Mouse (Mus musculus): ENCODE data around the gene Uts2r.

GRCm38 (mm10) chr11:121121151-121121550 lies 38.9 kb upstream of the Uts2r start:
- TF ChIP-seq EP300 (IDR thresholded peaks at IDR 0.05; ENCODE audit: insufficient read depth, low read depth, low read length) (no peak), POLR2A (IDR thresholded peaks at IDR 0.05; ENCODE audit: insufficient read depth, low read depth, low read length) (no peak), CTCF (IDR thresholded peaks at IDR 0.05) (no peak)
